Mouse (Mus musculus): ENCODE data around the gene Atad5.
"Not testable (repeated sequence)": the region's sequence is repeated elsewhere in the genome, so short reads cannot be mapped to it uniquely, and the experiment has no call there.

The Atad5 gene

DNA sequence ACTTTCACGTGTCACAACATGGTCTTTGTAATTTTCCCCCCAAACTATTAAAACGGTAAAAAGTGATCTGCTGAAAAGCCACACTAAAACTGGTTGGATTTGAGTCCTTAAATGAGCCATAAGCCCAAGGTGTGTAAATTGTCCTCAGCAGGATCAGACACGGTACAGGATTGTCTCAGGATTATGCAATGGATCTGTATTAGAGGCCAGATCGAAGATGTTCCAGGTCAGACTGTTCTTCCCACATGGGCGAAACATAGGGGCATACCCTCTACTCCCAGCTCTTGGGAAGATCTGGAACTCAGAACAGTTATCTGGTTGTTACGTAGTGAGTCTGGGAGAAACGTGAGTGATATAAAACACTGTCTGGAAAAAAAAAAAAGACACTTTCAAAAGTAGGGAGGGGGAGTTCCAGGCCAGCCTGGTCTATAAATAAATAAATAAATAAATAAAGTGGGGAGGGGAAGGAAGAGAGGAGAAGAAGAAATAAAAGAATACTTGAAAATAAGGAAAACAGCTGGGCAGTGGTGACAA is 7.3 kb upstream of the Atad5 start:
- DNase-seq (ENCODE audit: low spot score): no peak

DNA sequence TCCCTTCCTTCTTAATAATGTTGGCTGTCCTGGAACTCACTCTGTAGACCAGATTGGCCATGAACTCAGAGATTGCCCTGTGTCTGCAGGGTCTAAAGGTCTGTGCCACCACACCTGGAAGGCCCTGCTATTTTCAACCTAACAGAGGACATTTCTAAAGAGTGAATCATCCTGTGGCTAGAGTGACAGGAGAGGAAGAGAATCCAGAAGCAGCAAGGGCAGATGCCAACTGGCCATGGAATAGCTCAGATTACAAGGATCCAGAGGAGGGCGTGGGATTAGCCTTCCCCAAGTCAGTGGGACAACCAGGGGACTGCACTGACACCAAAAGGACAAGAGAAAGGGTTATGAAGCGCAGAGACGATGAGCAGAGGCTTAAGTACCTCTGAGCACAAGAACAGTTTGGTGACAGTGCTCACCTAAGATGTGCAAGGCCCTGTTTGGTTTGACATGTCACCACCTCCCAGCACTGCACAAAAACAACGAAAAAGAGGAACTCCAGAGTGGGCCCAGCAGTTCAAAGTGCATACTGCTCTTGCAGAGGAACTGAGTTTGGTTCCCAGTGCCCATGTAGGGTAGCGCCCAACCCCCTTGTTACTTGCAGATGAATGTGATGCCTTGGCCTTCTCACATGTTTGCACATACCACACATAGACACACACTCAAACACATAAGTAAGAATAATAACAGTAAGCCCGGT is 3.7 kb upstream of the Atad5 start:
- no peak for DNase-seq (ENCODE audit: low spot score)

DNA sequence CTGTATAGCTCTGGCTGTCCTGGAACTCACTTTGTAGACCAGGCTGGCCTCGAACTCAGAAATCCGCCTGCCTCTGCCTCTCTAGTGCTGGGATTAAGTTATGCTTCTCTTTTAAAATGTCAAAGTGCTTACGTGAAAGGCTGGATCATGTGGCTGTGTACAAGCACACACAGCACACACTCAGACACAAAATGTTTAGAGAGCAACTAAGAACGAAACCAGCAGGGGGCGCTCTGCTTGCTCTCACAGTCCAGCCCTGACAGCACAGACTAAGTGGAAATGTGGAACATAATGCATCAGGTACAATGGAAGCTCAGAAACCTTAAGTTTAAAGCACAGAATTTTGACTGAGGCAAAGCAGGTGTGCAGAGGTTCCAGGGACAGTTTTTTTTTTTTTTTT is 2.4 kb upstream of the Atad5 start:
- DNase-seq (ENCODE audit: low spot score): peak; percentile 69

DNA sequence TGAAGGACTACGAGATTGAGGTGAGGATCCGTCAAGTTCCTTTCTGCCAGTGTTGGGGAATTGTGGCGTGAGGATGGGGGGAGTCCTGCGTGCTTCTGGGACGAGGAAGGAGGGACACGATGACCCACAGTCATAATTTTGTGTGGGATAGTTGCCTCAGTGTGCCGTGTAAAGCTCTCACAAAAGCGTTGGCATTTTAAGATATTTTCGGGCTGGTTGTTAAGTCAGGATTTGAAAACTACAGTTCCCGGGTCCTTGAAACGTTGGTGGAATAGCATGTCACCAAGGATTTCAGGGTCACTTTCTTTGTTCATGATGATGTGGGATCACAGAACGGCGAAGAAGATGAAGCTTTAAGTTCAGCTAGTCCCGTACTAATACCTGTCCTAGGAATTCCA is 616 bp downstream of the Atad5 start:
- no peak for DNase-seq (ENCODE audit: low spot score)

DNA sequence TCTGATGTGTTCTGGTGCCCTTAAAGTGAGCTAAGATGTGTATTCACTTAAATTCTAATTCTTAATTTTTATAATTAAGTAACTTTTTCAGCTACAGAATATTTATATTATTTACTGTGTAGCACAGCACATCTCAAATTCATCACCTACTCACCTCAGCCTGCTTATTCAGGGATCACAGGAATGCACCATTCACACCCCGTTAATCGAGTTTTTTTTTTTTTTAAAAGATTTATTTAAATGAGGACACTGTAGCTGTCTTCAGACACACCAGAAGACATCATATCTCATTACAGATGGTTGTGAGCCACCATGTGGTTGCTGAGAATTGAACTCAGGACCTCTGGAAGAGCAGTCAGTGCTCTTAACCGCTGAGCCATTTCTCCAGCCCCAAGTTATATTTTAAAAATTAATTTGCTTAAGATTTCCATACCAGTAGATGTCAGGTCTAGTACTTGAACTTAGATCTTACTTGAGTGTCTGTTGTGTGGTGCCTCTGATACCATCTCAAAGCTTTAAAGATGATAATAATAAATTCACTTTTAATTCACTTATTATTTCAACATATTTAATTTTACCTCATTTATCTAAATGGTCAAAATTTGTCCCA is 1.5 kb downstream of the Atad5 start:
- DNase-seq (ENCODE audit: low spot score): no peak

DNA sequence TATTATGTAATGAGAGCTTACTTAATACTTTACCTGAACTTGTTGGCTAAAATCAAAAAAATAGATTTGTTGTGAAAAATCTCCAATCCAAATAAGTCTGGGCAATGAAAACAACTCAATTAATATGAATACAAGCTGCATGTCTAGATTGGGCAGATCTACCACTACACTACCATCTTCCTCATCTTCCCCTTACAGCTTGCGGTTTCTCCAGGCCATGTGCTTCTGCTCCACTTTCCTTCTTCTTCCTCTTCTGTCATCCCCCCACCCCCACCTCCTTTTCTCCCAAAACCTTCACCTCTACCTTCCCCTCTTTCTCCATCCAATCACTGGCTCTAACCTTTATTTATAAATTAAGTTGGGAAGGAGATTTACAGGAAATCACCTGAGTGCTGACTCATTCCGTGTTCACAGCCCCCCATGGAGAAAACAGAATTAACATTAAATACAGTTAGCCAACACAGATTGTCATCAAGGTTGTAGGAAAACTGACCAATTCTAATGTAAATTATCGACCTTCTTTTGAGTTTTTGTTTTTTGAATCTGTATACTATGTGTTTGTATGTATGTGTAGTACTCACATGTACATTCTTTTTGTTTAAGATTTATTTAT is 9.3 kb downstream of the Atad5 start:
- no peak for DNase-seq (ENCODE audit: low spot score)

DNA sequence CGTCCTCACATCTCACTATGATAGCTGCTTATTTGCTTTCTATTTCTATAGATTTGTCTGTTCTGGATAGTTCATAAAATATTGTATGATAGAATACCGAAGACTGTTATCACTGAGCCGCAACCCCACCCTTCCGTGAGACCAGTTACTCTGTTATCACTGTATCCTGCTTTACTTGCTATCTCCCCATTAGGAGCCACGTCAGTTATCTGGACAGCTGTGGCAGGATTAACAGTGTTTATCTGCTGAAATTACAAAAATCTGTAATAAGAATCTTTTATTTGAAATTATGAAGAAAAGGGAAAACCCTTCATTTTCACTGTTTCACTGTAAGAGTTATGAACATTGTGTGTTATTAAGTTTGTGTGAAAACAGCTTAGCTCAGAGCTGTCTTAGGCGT is 12.1 kb downstream of the Atad5 start:
- no peak for DNase-seq (ENCODE audit: low spot score)

DNA sequence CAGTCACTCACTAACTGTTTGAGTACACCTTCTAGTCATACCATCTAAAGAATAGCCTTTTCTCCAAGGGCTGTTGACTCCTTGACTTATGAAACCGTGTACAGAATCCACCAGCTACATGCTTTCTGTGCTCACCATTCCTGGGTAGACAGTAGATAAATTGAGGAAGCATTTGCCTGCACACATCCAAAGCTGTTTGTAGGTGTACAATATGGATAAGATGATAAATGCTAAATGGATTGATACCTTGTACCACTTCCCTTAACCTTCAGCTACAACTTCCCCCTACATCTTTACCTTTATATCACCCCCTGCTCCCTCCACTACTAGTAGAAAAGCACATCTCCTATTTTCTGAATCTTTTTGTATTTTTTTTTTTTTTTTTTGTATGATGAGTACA is 15.2 kb downstream of the Atad5 start:
- DNase-seq (ENCODE audit: low spot score): no peak

DNA sequence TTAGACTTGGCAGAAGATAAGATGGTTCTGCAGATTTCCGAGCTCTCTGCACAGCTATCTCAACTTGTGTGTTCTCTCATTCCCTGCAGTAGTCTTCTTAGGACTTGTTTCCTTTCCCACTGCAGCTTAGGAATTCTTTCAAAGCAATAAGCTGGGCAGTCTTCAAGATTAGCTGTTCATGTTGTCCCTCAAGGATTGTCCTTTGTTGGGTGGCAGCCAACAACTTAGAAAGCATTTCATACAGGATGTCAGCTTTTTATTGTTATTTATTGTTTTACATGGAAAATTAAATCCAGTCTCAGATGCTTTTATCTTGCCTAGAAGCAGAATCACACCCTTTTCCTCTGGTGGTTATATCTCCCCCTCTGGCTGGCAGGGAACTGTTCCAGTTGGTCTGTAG is 27.2 kb downstream of the Atad5 start:
- no peak for DNase-seq (ENCODE audit: low spot score)

DNA sequence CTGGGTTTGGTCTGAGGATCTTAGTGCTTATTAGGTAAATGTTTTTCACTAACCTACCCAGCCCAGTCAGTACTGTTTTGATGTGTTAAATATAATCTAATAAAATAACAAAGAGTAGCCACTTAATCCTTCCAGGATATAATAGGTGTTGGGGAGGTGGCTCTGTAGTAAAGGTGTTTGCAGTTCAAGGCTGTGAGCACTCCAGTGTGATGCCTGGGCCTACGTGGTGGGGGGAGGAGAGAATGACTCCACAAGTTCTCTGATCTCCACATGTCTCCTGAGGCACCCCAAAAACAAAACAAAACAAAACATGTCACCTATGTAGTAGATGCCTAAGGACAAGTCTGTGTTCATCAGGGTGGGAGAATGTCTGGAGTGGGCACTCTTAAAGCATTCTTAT is 42.9 kb downstream of the Atad5 start:
- DNase-seq (ENCODE audit: low spot score): no peak

DNA sequence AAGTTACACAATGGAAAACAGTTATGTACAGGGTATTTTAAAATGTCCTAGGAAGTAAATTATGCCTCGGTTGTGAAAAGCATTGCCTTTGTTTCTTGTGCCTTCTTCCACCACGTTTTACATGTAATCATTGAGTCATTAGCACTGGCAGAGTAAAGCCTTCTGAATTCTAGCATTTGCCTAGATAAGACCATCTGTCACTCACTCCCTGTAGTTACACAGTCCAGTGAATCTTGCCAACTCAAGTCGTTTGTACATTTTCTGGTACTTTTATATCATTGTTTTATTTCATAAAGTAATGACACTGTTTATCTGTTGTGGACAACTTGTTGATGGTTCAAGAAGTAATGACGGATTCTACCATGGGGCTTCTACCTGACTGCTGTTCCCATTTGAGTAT is 45.5 kb downstream of the Atad5 start:
- DNase-seq (ENCODE audit: low spot score): no peak

DNA sequence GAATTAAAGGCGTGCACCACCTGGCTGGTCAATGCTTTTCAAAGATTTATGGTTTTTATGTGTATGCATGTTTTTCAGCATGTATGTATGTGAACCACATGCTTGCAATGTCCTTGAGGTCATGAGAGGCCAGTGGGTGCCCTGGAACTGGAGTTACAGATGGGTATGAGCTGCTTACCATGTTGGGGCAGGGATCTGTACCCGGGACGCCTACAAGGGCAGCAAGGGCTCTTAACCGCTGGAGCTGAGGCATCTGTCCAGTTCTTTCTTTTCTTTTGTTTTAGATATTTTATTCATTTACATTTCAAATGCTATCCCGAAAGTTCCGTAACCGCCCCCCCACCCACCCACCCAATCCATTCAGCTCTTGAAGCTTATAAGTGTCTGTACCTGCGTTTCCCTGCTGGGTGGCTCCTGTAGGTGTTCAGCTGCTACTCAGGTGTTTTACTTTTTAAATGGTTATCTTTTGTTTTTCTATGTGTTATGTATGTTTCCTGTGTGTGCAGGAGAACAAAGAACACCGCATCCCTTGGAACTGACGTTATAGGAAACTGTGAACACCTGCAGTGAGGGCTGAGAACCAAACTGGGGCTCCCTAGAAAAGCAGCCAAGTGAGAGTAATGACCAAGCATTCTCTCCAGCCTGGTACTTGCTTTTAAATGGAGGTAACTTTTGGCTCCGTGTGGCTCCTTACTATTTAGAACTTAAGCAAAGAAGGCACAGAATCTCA is 46.9 kb downstream of the Atad5 start:
- DNase-seq (ENCODE audit: low spot score): no peak

DNA sequence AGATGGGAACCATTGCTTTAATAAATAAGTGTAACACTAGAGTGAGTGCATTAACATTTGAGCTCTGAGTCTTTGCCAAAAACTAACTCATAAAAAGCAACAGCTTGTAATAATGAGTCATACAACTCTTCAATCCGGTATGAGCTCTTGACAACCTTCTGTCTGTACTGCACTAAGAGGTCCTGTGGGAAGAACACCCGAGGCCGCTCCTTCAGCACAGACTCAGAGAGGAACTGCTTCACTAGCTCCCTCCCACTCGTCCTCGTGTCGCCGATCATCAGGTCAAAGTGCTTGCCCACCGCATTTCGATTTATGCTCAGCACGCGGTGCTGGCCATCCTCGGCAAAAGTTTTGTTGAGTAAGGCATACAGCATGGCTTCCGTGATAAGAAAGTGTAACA is 47.6 kb downstream of the Atad5 start:
- DNase-seq (ENCODE audit: low spot score): no peak

DNA sequence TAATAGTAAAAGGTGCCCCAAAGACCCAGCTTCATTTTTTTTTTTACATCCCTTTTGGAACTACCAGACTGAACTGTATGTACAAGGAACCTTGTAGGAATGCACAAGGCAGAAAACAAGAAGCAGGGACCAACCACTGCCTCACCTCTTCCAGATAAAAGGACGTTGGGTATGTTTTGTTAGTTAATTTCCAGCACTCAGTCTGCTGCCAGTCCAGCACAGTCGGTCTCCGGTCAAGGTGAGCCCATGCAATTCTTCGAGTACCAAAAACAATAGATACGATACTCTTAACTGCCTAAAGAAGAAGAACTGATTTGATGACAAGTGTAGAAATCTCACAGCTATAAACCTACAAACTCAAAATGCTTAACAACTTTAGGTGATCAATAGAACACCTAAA is 48.6 kb downstream of the Atad5 start:
- no peak for DNase-seq (ENCODE audit: low spot score)

DNA sequence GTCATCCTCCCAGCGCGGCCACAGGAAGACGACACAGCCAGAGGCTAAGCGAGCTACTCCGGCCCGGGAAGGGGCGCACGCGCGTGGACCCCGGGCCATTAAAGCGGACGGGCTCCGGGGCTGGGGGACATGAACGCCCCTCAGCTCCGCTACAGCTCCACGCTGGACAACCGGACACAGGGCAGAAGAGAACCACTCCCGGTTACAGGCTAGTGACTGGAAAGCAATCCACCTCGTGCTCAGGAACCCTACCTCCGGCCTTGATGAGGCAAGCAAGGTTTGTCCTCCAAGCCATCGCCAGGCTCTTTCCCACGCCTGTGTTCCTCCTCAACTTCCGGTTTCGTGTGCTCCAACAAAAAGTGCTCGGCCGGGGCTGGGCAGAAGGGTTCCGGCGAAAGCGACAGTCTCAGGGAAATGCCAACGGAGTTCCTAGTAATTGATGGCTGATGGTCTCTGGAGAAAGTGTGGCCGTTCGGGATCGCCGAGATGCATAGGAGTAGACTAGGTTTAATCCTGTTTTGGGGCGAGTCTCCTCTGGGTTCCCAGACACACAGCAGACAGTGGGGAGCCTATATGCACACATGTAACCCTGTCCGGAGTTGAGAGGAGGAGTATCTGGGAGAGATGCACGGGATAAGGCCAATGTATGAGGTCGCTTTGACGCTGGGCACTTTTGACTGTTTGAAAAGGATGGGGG is 52.8 kb downstream of the Atad5 start, which contains the start of gene Tefm:
Tefm (minus strand) TSS at position 351 of the 697 bp plus-strand sequence.
- peak; percentile 75 for DNase-seq (ENCODE audit: low spot score)

DNA sequence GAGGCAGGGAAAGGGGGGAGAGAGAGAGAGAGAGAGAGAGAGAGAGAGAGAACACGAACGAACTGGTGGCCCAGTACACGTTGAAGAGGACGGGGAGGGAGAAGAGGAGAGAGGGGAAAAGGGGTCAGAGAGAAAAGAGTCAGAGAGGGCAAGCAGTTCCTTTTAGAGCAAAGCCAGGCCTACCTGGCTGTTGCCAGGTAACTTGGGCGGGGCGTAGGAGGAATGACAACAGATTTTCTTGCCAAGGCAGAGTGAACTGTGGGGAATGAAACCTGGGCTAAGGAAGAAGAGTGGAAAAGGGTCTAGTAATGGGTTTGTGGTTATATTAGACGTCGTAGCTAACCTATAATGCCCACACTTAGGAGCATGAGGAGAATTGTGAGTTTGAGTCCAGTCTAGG is 53.7 kb downstream of the Atad5 start:
- DNase-seq (ENCODE audit: low spot score): no peak

DNA sequence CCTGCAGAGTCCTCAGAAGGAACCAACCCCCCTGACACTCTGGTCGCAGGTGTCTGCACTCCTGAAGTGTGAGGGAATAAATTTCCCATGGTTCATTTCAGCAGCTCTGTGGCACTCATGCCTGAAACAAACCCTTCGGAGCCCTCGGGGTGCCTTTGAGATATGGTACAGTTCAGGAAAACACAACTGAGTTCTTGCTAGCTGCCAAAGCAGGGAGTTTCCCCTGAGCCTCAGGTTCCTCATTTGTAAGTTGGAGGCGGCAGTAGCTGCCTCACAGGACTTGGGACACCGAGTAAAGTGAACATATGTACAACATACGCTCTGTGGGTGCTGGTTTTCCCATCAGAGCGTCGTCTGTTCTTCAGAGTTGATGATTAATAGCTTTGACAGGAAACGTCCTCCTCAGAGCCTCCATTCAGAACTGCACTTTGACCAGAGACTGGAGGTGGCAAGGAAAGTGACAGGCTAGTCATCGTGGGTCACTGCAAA is 56.6 kb downstream of the Atad5 start:
- DNase-seq (ENCODE audit: low spot score): no peak

DNA sequence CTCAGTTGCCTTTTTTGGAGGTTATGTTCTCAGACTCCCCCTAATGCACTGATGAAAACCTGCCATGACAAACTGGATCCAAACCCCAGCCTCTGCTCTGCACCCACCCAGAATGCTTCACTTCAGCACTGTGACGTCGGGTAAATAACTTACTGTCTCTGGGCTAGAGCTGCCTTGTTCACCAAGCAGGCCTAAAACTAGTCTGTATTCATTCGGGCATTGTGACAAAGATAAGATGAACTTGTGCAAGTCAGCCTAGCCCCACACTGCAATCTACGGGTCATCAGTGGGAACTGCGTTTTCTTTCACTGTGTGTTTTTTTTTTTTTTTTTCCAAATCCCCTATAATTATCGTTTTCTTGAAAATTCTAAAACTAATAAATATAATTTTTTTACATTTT is 58.5 kb downstream of the Atad5 start:
- DNase-seq (ENCODE audit: low spot score): no peak

DNA sequence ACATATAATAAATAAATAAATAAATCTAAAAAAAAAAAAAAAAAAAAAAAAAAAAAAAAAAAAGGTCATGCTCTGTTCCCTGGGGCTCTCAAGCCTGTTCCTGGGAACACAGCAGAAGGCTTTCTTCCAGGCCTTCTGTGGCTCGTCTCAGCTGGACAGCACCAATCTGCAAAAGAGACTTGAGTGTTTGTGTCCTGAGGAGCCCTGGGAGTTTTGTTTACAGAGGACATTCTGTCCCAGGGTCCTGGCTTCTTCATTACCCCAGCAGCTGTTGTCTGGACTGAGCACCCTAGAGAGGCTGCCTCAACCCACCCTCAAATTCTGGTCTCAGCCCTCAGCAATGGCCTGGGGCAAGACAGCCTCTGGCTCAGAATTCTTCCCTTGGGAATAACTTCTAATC is 59.1 kb downstream of the Atad5 start:
- no peak for DNase-seq (ENCODE audit: low spot score)

DNA sequence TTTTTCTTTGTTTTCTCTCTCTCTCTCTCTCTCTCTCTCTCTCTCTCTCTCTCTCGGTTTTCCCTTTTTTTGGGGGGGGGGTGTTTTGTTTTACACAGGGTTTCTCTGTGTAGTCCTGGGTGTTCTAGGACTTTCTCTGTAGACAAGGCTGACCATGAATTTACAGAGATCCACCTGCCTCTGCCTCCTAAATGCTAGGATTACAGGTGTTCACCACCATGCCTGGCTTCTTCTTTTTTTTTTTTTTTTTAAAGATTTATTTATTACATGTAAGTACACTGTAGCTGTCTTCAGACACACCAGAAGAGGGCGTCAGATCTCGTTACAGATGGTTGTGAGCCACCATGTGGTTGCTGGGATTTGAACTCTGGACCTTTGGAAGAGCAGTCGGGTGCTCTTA is 59.8 kb downstream of the Atad5 start:
- not testable (repeated sequence) for DNase-seq (ENCODE audit: low spot score)

DNA sequence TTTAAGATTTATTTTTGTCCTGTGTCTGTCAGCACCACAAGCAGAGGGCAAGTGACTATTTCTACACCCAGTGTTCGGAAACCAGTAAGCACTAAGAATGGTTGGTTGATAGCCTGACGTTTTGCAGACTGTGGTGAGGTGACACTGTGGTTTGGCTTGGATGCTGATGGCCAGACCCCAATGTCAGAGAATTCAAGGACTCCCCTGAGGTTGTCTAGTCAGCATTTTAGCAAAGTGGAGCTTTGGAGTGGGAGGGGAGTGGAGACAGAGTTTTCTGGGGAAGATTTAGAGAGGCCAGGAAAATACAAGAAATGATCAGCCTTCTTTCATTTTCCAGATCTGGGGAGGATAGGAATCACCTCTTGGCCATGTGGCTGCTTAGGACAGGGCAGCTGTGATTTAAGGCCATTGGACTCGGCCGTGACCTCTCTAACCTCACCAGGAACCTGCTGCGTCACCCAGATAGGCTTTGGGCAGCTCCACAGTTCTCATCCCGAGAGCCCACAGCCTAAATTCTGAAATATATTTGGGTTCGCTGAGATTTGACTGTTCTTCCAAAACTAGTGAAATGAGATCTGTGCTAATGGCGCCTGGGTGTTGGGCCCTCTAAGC is 60.3 kb downstream of the Atad5 start:
- DNase-seq (ENCODE audit: low spot score): no peak

DNA sequence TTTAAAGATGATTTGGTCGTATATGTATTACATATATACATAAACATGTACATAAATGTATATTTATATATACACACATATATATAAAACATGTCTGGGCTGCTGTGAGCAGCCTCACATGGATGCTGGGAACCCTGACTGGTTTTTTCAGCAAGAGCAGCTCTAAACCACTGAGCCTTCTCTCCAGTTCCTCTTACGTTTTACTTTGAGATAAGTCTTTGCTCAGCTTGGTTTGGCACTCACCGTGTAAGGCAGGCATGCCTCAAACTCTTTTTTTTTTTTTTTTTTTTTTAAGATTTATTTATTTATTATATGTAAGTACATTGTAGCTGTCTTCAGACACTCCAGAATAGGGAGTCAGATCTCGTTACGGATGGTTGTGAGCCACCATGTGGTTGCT is 61.4 kb downstream of the Atad5 start:
- DNase-seq (ENCODE audit: low spot score): no peak
